Mouse (Mus musculus) mouse embryonic stem cell (cell line): ENCODE measurements at regions not wholly inside any gene's neighbourhood (a gene's known extent, or its start where the extent isn't known, plus 50 kb on each side); places are given as distances from the start of the nearest gene placed in this dataset.

Experiments used
- in situ Hi-C, 2 experiments: fragments of 300-500 bp; cut with MboI; formaldehyde crosslinking; loops; 1 replicate in 1 of 2; 3 replicates in 1 of 2; pipeline ENCODE4 v1.14.3; 2019 to 2020; ENCODE audit warnings: low sequenced_read_pairs in 2 of 2, low pct_unique_long_range_greater_than_20kb in 1 of 2, mixed read lengths in 1 of 2; ENCODE audit not compliant: unreplicated experiment in 1 of 2

- in situ Hi-C loops: no loop called here
Measured at GRCm38 (mm10) chr4:83915871-83916270, 390.5 kb downstream of the Ccdc171 start.

GRCm38 (mm10) chr4:83917009-83917408 is 391.7 kb downstream of the Ccdc171 start:
- in situ Hi-C loops: no loop called here

- in situ Hi-C loops: no loop called here
Measured at GRCm38 (mm10) chr4:83918093-83918492, 392.7 kb downstream of the Ccdc171 start.

GRCm38 (mm10) chr4:83919041-83919440 is 393.7 kb downstream of the Ccdc171 start:
- in situ Hi-C loops: no loop called here

GRCm38 (mm10) chr4:83925118-83925842 is 399.9 kb downstream of the Ccdc171 start:
- in situ Hi-C loops: no loop called here

GRCm38 (mm10) chr4:83926195-83926731 is 400.9 kb downstream of the Ccdc171 start:
- in situ Hi-C loops: no loop called here

- in situ Hi-C loops: no loop called here
Measured at GRCm38 (mm10) chr4:83931897-83932654, 406.7 kb downstream of the Ccdc171 start.

- in situ Hi-C loops: no loop called here
Measured at GRCm38 (mm10) chr4:83941693-83942092, 416.3 kb downstream of the Ccdc171 start.

- in situ Hi-C loops: no loop called here
Measured at GRCm38 (mm10) chr4:83949612-83950011, 424.3 kb downstream of the Ccdc171 start.

GRCm38 (mm10) chr4:83950809-83951409 is 425.6 kb downstream of the Ccdc171 start:
- in situ Hi-C loops: no loop called here

GRCm38 (mm10) chr4:83956252-83956904 is 431.0 kb downstream of the Ccdc171 start:
- in situ Hi-C loops: no loop called here

GRCm38 (mm10) chr4:83957217-83957692 is 431.9 kb downstream of the Ccdc171 start:
- in situ Hi-C loops: no loop called here

- in situ Hi-C loops: no loop called here
Measured at GRCm38 (mm10) chr4:83966898-83967297, 441.6 kb downstream of the Ccdc171 start.

- in situ Hi-C loops: no loop called here
Measured at GRCm38 (mm10) chr4:83973162-83973561, 447.8 kb downstream of the Ccdc171 start.

GRCm38 (mm10) chr4:83974214-83975012 is 449.1 kb downstream of the Ccdc171 start:
- in situ Hi-C loops: no loop called here

- in situ Hi-C loops: no loop called here
Measured at GRCm38 (mm10) chr4:83975569-83975968, 450.2 kb downstream of the Ccdc171 start.

- in situ Hi-C loops: no loop called here
Measured at GRCm38 (mm10) chr4:83976067-83976466, 450.7 kb downstream of the Ccdc171 start.

GRCm38 (mm10) chr4:83979088-83979487 is 453.7 kb downstream of the Ccdc171 start:
- in situ Hi-C loops: no loop called here
